Mouse (Mus musculus) left cerebral cortex, postnatal 10 days (tissue): ENCODE data around the gene Peak1. TPM values are rescaled to one million over a fixed set of nuclear protein-coding genes. Genes with fewer than 3 reads are reported as not detected.

Experiments used
- DNase-seq, 2 experiments: peaks; one replicate each; pipeline ENCODE4 v3.0.0; 2021 to 2022; ENCODE audit warnings: low spot score in 2 of 2, mixed read lengths in 1 of 2; ENCODE audit errors: extremely low spot score in 1 of 2
- intact Hi-C: fragments of 180-260 bp; cut with DNase I; formaldehyde crosslinking; loops from one replicate; pipeline ENCODE4 v1.15.1; 2025
- total RNA-seq, 2 experiments: library from RNA; stranded (reverse); gene quantifications; 2 replicates each; pipeline ENCODE4 v1.2.3; 2021

Gene Peak1
- total RNA-seq, 2 experiments from 2014 or later, result 20.4 to 21.7 TPM

DNA sequence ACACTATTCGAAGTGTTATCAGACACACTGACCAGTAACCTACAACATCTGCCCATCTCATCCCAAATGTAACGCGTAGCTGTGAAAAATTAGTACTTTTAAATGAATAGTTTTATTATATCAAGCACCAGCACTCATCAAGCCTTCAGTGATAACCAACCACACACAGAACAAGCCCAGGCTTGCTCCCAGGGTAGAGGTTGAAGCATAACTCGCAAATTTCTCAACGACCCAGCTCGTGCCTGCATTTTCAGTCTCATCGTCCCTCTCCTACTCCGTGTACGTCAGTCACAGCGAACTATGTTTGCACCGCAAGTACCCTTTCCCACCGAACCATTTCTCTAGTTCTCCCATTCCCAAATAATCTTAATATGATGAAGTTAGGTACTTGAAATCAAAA, 83.5 kb downstream of the Peak1 start:
- DNase-seq, result no peak
- intact Hi-C loops, result no loop called here

DNA sequence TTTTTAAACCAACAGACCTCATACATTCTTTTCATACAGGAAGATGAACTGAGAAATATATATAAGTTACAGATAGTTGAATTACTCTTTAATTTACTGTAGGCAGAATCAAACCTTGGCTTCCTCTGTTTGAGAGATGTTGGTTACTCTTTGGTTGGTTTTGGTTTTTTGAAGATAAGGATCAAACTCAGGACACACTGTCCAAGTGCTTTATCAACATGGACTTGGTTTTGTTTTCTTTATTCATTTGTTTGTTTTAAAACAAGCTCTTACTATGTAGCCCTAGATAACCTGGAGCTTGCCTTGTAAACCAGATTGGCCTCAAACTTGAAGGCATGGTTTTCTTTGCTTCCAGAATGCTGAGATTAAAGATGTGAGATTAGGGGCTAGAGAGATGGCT, 85.1 kb downstream of the Peak1 start:
- no peak for DNase-seq
- intact Hi-C loops, result no loop called here

- intact Hi-C loops, result no loop called here
- no peak for DNase-seq
Observed at GRCm38 (mm10) chr9:56326511-56327005, 91.3 kb downstream of the Peak1 start.

- DNase-seq, result no peak
- intact Hi-C loops, result no loop called here
Observed at GRCm38 (mm10) chr9:56325725-56326124, 92.1 kb downstream of the Peak1 start.

- intact Hi-C loops, result no loop called here
- DNase-seq, result no peak
Observed at GRCm38 (mm10) chr9:56324576-56325355, 93.1 kb downstream of the Peak1 start.

GRCm38 (mm10) chr9:56321291-56321690, 96.6 kb downstream of the Peak1 start:
- no peak for DNase-seq
- intact Hi-C loops, result no loop called here

- intact Hi-C loops, result no loop called here
Observed at GRCm38 (mm10) chr9:56314326-56314725, 103.5 kb downstream of the Peak1 start.

DNA sequence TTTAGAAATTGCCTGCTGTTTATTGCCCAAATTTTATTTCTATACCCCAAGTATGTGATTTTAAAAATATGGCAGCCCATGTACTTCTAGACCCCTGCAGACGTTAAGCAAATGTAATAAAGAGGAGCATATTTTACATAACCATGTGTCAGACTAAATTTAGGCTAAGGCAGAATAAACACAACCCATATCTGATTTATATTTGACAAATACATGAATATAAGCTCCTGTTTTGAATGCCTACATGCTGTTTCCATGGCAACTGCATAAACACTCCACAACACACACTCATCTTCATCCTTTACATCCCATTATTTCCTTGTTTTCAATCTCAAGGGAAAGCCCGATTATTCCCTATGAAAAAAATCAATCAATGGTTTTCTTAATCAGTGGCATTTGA, 108.8 kb downstream of the Peak1 start:
- no peak for DNase-seq
- intact Hi-C loops, result no loop called here

More at GRCm38 (mm10) chr9:56314326-56314725, 103.5 kb downstream of the Peak1 start:
- no peak for DNase-seq

DNA sequence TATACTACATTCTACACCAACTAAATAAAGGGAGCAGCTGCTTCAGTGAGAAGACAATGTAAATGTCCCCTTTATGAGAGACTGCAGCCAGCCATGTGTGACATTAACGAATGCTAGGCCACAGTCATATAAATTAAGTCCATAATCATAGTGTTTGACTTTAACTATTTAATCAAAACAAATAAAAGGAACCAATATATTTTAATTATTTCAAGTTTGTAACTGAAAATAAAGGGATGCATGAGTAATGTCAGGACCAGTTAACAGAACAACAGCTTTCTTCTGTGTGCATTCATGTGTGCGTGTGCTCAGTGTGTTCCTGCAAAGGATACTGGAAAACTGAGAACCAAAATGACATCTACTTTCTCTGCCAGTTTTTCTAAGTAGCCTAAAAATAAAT, 113.3 kb downstream of the Peak1 start:
- intact Hi-C loops, result no loop called here
- DNase-seq, result no peak

GRCm38 (mm10) chr9:56302921-56303465, 114.9 kb downstream of the Peak1 start:
- DNase-seq, result no peak
- intact Hi-C loops, result no loop called here

DNA sequence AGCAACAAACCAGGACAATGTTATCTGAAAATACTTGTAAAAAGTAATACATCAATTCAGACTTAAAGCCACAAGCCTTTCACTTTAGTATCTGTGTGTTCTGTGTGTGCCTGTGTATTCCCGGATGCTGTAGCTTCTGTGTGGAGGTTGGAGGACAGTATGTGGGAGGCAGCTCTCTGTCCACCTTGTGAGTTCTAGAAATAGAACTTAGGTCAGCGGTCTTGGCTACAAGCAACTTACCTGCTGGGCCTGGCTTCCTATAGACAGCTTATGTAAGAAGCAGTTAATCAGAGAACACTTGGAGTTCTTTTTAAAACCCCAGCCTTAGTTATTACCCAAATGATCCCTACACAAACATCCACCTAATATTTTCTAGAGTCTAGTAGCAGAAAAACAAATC, 127.8 kb downstream of the Peak1 start:
- intact Hi-C loops, result no loop called here
- DNase-seq, result no peak

GRCm38 (mm10) chr9:56282481-56282880, 135.4 kb downstream of the Peak1 start:
- intact Hi-C loops, result no loop called here
- DNase-seq, result no peak

GRCm38 (mm10) chr9:56273576-56273975, 144.3 kb downstream of the Peak1 start:
- intact Hi-C loops, result no loop called here
- DNase-seq, result no peak

DNA sequence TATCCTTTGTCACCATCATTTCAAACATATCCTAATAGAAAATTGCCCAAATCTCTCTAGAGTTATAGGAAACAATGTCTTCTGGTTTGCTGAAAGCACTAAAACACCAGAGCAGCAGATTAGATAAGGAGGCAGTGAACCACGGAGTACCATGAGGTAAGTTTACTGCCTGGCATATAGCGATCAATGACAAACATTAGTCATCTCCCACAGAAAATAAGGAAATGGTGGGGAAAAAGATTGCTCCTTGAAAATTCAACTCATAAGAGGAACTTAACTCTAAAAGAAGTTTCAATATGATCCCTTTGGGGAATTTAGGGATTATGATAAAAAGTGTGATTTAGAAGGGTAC, 145.6 kb downstream of the Peak1 start:
- intact Hi-C loops, result no loop called here
- DNase-seq, result no peak

- no peak for DNase-seq
- intact Hi-C loops, result no loop called here
Observed at GRCm38 (mm10) chr9:56271326-56272246, 146.3 kb downstream of the Peak1 start.

DNA sequence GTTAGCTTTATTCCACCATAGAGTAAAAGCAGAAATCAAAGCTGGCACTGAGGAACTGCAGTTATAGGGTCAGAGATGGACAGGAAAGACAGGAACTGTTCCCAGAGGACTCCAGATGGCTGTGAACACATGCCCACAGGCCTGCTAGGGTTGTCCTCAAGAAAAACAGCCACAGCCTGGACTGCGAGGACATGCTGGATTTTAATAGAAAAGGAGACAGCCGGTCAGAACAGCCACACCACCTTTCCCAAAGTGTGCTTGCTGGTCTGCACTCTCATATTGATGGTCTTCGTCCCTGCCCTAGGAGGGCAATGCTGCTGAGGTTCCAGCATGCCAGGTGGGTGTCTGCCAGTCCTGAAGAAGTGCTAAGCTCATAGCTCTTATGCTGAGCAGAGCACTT, 148.8 kb downstream of the Peak1 start:
- intact Hi-C loops, result loop anchor here (10.0 kb wide), 1 partner anchor 346 kb away; no protein-coding TSS in a partner anchor
- DNase-seq, result no peak

GRCm38 (mm10) chr9:56266200-56266815, 151.6 kb downstream of the Peak1 start:
- no peak for DNase-seq
- intact Hi-C loops, result loop anchor here (10.0 kb wide), 1 partner anchor 348 kb away; no protein-coding TSS in a partner anchor

- DNase-seq, result no peak
- intact Hi-C loops, result loop anchor here (10.0 kb wide), 1 partner anchor 349 kb away; no protein-coding TSS in a partner anchor
Observed at GRCm38 (mm10) chr9:56265460-56266199, 152.2 kb downstream of the Peak1 start.
